Mouse (Mus musculus) neutrophil, adult 65 days (primary cell): ENCODE results near the gene Antxr2. TPM values are rescaled to one million over a fixed set of nuclear protein-coding genes. Genes with fewer than 3 reads are reported as not detected.

Experiments used
- total RNA-seq: library from RNA; stranded (reverse); gene quantifications from 2 replicates; pipeline ENCODE4 v1.2.4, GENCODE M21; 2023

The Antxr2 gene
- 115 and 210 TPM in 2 replicates for total RNA-seq

DNA sequence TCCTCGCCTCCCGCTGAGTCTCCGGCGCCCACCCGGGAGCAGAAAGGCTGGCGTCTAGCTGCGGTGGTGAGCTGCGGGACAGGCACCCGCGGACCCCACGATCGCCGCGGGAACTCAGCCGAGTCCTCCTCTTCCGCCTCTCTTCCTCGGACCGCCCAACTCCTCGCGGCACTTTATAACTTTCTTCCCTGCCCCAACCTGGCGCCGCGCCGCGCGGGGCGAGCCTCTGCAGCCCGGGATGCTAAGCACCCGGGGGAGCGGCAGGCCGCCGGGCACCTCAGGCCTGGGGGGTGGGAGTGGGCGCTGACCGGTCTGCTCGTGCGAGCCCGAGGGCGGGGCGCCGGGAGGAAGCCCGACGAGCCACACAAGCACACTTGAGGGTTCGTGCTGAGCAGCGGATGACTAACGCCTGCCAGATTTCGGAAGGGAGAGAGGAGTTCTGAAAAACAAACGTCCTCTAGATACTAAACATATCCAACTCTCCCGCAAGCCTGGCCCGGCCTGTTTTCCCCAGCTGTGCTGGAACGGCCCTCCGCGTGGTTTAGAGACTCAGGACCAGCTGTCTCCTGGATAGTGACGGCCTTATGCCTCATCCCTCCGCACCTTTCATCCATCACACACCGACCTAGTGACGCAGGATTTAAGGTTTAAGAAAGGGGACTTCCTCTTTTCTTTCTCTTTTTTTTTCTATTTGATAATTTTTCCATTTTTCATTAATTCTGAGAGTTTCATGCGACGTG is at the start of gene Antxr2:
Gene Antxr2 (minus strand): TSS at position 142 of the 740 bp plus-strand sequence.

Other genes starting within 250 kb of the Antxr2 start
- gene Prdm8, start 136.2 kb upstream of the Antxr2 start, total RNA-seq: 0.09 TPM in 1 of 2 replicates, not detected in the other
- gene Fgf5, start 223.1 kb upstream of the Antxr2 start, total RNA-seq: not detected in 2 replicates